Mouse (Mus musculus) A20 (cell line): ENCODE data around the gene Trub2.

Experiments used
- DNase-seq: peaks from one replicate; pipeline ENCODE4 v3.0.0-alpha.2; 2011; ENCODE audit warnings: low read depth, low spot score

Trub2 gene

GRCm38 (mm10) chr2:29773323-29773722 lies 15.0 kb downstream of the Trub2 start:
- DNase-seq, result no peak

DNA sequence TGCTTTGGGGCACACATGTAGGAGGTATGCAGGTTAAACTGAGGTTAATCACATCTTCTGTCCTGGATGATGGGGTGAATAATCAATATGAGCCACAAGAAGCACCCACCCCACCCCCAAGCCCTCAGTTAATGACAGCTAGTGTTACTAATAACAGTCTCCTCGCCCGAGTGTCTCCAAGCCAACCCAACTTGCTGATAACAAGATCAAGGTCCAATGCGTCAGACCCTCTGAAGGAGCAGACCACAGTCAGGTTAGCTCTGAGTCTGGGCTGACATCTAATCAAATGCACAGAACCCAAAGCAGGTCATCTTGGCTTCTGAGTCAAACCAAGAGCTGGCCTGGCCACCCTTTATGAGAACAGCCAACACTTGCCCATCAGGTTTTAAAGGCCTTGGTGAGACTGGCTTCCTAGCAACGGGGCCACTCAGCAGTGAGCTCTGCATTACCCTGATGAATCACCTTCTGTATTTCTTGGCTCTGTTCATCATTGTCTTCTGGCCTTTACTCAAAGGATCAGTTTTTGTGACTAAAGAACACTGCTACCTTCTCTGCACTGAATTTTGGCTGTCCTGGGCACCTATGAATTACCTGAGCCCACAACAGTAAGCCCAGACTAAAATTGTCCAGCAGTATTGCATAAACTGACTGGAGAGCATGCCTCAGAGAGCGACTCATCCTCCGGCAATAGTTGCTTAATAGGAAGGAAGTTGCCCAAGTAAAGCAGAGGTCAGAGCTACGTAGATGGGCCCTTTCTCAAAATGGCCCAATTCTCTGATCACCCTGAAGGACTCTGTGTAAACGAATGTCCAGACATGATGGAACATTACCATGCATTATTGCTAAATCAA lies 16.5 kb downstream of the Trub2 start:
- DNase-seq, result no peak

DNA sequence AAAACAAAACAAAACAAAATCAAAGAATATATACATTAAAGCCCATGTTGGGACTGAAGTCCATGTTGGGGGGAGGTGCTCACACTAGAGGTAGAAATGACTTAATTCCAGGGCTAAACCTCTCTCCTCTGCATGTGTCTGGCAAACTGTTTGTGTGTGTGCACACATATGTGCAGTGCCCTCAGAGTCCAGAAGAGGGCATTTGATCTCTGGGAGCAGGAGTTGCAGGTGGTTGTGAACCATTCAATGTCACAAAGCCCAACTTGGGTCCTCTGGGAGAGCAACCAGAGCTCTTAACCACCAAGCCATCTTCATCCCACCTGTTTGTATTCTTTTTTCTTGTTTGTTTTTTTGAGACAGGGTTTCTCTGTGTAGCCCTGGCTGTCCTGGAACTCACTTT lies 18.1 kb downstream of the Trub2 start:
- DNase-seq, result peak; percentile 39

DNA sequence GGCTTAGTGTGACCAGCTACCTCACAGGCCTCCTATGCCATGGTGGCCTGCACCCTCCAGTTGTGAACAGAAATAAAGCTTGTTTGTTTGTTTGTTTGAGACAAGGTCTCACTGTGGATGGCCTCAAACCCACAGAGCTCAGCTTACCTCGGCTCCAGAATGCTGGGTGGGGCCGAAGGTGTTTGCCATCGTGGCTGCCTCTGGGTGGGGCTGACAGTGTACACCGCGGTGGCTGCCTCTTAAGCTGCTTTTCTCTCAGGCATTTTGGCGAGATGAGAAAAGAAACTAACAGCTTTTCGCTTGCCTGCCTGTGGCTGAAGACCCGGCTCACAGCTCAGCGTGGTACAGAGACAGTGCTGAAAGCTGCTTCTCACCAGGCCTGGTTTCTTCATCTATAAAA lies 19.4 kb downstream of the Trub2 start:
- no peak for DNase-seq

- DNase-seq, result no peak
Observed at GRCm38 (mm10) chr2:29767976-29768709, 20.2 kb downstream of the Trub2 start.

DNA sequence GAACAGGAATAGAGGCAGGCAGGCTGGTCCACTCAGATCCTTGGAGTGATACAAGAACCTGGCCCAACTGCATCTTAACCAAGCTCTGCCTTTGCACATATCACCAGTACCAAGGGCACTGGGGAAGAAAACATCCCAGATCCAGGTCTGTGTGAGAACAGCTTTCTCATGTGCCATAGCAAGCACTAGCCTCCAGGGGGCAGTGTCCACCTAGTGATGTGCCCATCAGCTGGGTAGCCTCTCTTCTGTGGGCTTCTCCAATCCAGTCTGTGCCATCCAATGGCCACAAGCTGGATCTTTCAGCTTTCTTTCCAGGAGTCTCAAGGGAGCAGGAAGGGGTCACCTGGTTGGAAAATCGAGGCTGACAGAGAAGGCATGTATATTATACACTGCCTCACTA lies 23.5 kb downstream of the Trub2 start:
- peak; percentile 64 for DNase-seq

GRCm38 (mm10) chr2:29755693-29756092 lies 32.6 kb downstream of the Trub2 start:
- DNase-seq, result peak; percentile 38

GRCm38 (mm10) chr2:29752397-29752796 lies 35.9 kb downstream of the Trub2 start:
- no peak for DNase-seq

DNA sequence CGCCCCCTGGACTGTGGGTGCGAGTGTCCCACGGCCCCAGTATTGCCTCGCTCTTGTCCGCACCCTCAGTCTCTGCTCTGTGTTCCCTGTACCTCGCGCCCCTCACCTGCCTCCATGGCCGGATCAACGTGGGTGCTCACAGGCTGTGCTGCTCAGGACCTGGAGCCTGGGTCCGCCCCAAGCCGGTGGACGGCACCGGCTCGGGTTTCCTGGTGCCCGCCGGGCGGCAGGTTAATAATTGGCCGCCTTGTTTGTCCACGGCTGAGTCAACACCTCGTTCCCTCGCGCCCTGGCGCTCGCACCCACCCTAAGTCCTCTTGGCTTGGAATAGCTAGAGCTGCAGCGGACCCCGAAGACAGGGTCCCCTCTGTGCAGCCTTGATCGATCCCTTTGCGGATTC lies 36.8 kb downstream of the Trub2 start, which contains the start of gene Gm13420:
TSS of gene Gm13420 (minus strand) at position 189 of the 400 bp plus-strand sequence.
- no peak for DNase-seq

GRCm38 (mm10) chr2:29748499-29748898 lies 39.8 kb downstream of the Trub2 start:
- DNase-seq, result no peak

DNA sequence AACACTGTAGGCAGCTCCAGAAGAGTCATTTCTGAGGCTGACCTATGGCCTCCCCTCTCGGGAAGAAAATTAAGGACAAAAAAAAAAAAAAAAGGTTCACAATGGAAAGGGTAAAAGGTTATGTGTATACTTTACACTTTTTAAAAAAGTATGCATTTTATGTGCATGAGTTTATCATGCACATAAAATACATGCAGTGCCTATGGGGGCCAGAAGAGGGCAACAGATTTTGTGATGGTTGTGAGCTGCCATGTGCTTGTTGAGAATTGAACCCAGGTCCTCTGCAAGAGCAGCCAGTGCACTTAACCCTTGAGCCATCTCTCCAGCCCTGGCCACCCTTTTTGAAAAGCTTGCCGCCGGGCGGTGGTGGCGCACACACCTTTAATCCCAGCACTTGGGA lies 40.5 kb downstream of the Trub2 start:
- peak; percentile 56 for DNase-seq

DNA sequence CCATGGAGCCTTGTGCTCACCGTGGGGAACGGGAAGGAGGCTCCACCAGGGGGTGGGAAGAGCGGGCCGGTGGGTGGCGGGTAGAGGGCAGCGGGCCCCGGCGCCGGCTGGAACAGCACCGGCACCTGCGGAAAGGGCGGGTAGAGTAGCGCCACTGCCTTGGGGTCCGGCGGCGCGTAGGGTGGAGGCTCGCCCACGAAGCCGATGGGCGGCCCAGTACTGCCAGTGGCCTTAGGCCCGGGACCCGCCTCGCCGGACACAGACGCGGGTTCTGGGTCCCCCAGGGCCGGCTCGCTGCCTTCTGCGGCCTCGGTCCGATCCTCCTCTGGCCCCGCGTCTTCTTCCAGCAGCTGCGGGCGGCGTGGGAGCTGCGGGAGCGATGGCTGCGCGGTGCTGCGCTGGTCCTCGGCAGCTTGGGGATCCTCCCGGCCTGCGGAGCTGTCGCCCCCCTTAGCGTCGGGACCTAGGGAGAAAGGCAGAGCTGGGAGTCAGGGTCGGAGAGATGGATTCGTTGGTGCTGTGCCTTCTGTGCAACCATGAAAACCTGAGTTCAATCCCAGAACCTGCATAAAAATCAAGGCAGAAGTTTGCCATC lies 41.0 kb downstream of the Trub2 start:
- no peak for DNase-seq

GRCm38 (mm10) chr2:29744256-29744655 lies 44.0 kb downstream of the Trub2 start:
- no peak for DNase-seq

GRCm38 (mm10) chr2:29741207-29741606 lies 47.1 kb downstream of the Trub2 start:
- no peak for DNase-seq

DNA sequence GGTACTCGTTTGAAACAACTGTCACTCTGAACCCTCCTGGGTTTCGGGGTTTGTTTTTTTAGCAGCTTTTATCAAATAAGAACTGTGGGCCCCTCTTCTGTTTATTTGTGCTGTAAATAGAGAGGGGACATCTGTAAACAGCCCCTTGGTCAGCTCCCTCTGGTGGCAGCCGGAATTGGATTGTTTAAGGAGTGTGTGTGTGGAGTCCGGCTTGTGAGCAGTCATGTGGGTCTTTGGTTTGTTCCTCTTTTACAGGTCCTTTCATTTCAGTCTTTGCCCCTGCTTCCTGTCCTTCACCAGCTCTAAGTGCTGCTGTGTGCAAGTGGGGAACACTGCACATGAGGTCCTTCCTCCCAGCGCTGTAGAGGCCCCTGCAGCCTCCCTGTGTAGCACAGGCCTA lies 48.9 kb downstream of the Trub2 start:
- DNase-seq, result peak; percentile 89

DNA sequence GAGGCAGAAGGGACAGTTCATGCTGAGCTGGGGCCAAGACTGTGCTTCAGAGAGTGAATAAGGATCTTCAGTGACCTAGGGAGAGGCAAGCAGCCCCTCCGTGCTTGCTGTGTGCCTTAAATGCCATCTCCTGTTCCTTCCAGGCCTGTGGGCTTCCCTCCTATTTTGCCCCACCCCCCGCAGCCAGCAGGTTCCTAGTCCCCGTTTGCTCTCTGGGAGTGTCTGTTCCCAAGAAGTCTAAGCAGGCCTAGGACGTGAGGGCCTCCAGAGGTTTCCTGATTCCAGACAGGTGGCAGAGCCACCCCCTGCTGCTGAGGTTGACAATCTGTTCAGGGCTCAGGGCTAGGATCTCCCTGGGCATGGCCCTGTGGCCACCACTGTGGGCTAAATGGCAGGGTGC lies 49.5 kb downstream of the Trub2 start:
- no peak for DNase-seq

DNA sequence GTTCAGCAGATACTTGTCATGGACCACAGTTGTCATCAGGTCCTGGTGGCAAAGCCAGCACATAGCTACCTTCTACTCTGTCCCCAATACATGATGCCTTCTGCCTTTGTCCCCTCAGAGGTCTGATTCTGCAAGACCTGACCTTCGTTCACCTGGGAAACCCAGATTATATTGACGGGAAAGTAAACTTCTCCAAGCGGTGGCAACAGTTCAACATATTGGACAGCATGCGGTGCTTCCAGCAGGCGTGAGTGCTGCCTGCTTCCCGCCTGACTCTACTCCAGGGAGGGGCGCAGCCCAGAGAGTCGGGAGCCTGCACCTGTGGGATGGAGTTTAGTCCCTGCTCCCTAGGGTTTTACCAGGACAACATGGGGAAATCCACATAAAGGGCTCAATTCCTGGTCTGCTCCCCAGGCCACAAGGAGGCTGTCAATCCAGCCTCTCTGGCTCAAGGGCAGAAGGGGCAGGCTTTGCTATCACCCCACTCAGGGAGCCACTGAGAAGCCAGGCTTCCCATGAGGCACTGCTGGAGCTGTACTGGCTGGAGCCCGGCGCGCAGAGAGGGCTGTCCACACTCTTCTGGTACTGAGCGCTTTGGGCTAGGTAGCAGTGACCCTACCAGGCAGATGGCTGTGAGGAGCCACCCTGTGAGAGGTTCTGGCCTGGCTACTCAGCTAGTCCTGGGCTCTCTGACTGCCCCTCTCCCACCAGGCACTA lies 50.9 kb downstream of the Trub2 start:
- no peak for DNase-seq

GRCm38 (mm10) chr2:29735708-29736107 lies 52.6 kb downstream of the Trub2 start:
- no peak for DNase-seq

DNA sequence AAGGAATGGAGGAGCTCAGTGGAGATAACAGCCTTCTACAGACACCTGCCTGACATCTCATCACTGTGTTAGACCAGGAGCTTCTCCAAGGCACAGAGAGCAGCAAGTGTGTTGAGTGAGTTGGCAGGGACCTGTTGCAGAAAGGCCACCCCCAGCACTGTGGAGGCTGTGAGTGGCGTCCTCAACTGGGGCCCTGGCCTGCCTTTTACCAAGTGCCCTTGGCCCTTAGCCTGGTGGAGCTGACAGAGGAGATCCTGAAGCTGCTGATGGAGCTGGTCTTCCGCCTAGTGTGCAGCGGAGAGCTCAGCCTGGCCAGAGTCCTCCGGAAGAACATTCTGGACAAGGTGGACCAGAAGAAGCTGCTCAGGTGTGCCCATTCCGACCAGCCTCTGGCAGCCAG lies 55.0 kb downstream of the Trub2 start:
- DNase-seq, result no peak

GRCm38 (mm10) chr2:29732559-29732958 lies 55.7 kb downstream of the Trub2 start:
- DNase-seq, result no peak

GRCm38 (mm10) chr2:29731545-29731944 lies 56.8 kb downstream of the Trub2 start:
- peak; percentile 40 for DNase-seq

- DNase-seq, result no peak
Observed at GRCm38 (mm10) chr2:29729500-29729899, 58.8 kb downstream of the Trub2 start.
